Mouse (Mus musculus) embryonic stem cell, embryonic (primary cell): ENCODE measurements around the gene Car9.
"Not testable (repeated sequence)": the region's sequence is repeated elsewhere in the genome, so short reads cannot be mapped to it uniquely, and the experiment has no call there.

ENCODE experiments used
- CTCF ChIA-PET, 4 experiments: fragments of 300-600 bp in 2 of 4; fragments of 350-600 bp in 2 of 4; sonication (Branson Sonifier 250); formaldehyde crosslinking; loops; one replicate each; lab custom pipeline; 2022; ENCODE audit warnings: inconsistent platforms in 2 of 4; lab: Charles Lee
- POLR2A ChIA-PET, 4 experiments: fragments of 300-600 bp in 2 of 4; fragments of 350-600 bp in 2 of 4; sonication (Branson Sonifier 250); formaldehyde crosslinking; loops; one replicate each; lab custom pipeline; 2022; ENCODE audit warnings: antibody characterized with exemption in 4 of 4, inconsistent platforms in 1 of 4; lab: Charles Lee

Gene Car9

GRCm38 (mm10) chr4:43485666-43486065 is 21.1 kb upstream of the Car9 start:
- POLR2A ChIA-PET: not testable (repeated sequence)
- CTCF ChIA-PET: interaction anchor here in 2 of 4 experiments (0.7 to 1.1 kb wide), 3 partner anchors 42 to 53 kb away, joined by 3 to 5 read pairs (median 4); no protein-coding TSS in a partner anchor

DNA sequence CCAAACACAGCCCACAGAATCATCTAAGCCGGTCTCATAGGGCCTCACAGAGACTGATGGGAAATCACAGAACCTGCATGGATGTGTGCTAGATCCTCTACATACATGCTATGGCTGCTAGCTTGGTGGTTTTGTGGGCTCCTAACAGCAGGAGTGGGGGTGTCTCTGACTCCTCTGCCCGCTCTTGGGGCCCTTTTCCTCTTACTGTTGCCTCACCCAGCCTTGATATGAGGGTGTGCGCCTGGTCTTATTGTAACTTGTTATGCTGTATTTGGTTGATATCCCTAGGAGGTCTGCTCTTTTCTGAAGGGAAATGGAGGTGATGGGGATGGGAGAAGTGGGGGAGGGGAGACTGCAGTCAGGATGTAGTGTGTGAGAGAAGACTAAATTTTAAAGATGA is 17.2 kb upstream of the Car9 start:
- CTCF ChIA-PET: interaction anchor here in 2 of 4 experiments (0.9 to 1.1 kb wide), 3 partner anchors 9 to 68 kb away, joined by 3 to 9 read pairs (median 8); partner anchors contain the start of gene Arhgef39 (in 1 of the 2)
- POLR2A ChIA-PET: interaction anchor here in 2 of 4 experiments (0.6 to 1.4 kb wide), 2 partner anchors 69 to 209 kb away, joined by 3 to 5 read pairs; no protein-coding TSS in a partner anchor

- ChIA-PET CTCF (interaction anchor here (0.5 to 1.2 kb wide), 8 partner anchors 11 to 490 kb away, joined by 3 to 9 read pairs (median 4); no protein-coding TSS in a partner anchor), POLR2A (interaction anchor here (0.5 to 2.3 kb wide), 7 partner anchors 8 to 78 kb away, joined by 3 to 8 read pairs (median 4); partner anchors contain the start of gene Arhgef39 (in 1 of the 4))
Observed at GRCm38 (mm10) chr4:43490801-43491200, 16.0 kb upstream of the Car9 start.

GRCm38 (mm10) chr4:43492101-43492820 is 14.5 kb upstream of the Car9 start:
- POLR2A ChIA-PET: interaction anchor here in 3 of 4 experiments (0.5 to 2.5 kb wide), 36 partner anchors 9 to 492 kb away, joined by 3 to 12 read pairs (median 4); partner anchors contain the start of genes Creb3 (in 3 of the 3), Tln1 (in 3 of the 3), Vcp (in 2 of the 3) and Gba2 (in 1 of the 3)

DNA sequence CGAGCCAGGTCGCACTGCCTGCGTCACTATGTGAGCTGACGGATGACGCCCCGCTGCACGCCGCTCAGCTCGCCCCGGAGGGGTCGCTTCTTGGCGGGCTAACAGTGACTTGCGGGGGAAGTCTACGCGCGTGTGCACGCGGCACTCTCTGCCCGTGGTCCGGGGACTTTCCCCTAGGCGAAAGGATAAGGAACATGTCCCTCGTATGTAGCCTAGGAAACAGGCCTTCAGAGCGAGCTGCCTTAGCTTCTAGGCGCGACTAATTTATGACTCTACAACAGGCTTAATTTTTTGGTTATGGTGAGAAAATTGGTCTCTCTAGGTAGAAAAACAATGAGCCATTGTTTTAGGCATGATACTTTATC is 14.0 kb upstream of the Car9 start, which contains the start of gene Ccdc107:
Gene Ccdc107 (plus strand): TSS at position 80 of the 365 bp plus-strand sequence.
- ChIA-PET POLR2A (interaction anchor here in 3 of 4 experiments (0.5 to 2.5 kb wide), 34 partner anchors 9 to 492 kb away, joined by 3 to 12 read pairs (median 4); partner anchors contain the start of genes Creb3 (in 3 of the 3), Tln1 (in 3 of the 3), Vcp (in 2 of the 3) and Gba2 (in 1 of the 3)), CTCF (interaction anchor here (0.5 to 2.3 kb wide), 14 partner anchors 13 to 488 kb away, joined by 3 to 13 read pairs (median 3); partner anchors contain the start of genes Gba2 (in 1 of the 4) and Rgp1 (in 1 of the 4))

More at GRCm38 (mm10) chr4:43492101-43492820, 14.5 kb upstream of the Car9 start:
- CTCF ChIA-PET: interaction anchor here (0.6 to 2.3 kb wide), 13 partner anchors 13 to 445 kb away, joined by 3 to 13 read pairs (median 3); partner anchors contain the start of genes Gba2 (in 1 of the 4) and Rgp1 (in 1 of the 4)

GRCm38 (mm10) chr4:43493186-43493845 is 13.4 kb upstream of the Car9 start:
- CTCF ChIA-PET: interaction anchor here in 3 of 4 experiments (0.5 to 2.3 kb wide), 12 partner anchors 14 to 1035 kb away, joined by 3 to 13 read pairs (median 3); no protein-coding TSS in a partner anchor
- POLR2A ChIA-PET: interaction anchor here in 3 of 4 experiments (0.5 to 2.5 kb wide), 33 partner anchors 8 to 493 kb away, joined by 3 to 12 read pairs (median 4); partner anchors contain the start of genes Creb3 (in 3 of the 3), Tln1 (in 3 of the 3), Vcp (in 2 of the 3) and Gba2 (in 1 of the 3)

DNA sequence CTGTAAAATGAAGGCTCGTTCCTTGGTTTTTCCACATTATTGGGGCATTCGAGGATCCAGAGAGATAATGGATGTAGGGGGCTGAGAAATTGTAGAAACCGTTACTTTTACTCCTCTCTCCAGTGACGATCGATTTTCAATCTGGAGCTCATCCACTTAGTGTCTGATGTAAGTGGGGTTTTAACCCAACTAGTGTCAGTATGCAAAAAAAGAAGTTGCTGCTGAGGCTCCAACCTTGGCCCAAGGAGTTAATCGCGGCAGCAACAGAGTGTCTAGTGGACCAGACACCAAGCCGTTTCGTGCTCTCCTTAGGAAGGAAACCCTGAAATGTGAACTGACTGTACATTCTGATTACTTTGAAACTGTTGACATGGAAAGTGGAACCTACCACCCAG is 12.9 kb upstream of the Car9 start:
- ChIA-PET CTCF (interaction anchor here in 2 of 4 experiments (0.6 to 2.3 kb wide), 4 partner anchors 15 to 1035 kb away, joined by 3 to 13 read pairs (median 7); no protein-coding TSS in a partner anchor), POLR2A (interaction anchor here in 2 of 4 experiments (0.6 to 2.5 kb wide), 12 partner anchors 8 to 69 kb away, joined by 3 to 12 read pairs (median 6); partner anchors contain the start of genes Creb3 (in 2 of the 2), Tln1 (in 2 of the 2) and Sit1 (in 1 of the 2))

- POLR2A ChIA-PET: interaction anchor here in 1 of 4 experiments (0.9 kb wide), 1 partner anchor 12 kb away, joined by 3 read pairs; no protein-coding TSS in a partner anchor
- CTCF ChIA-PET: interaction anchor here in 3 of 4 experiments (0.6 to 1.4 kb wide), 5 partner anchors 17 to 64 kb away, joined by 3 to 5 read pairs (median 3); no protein-coding TSS in a partner anchor
Observed at GRCm38 (mm10) chr4:43496587-43496986, 10.2 kb upstream of the Car9 start.

GRCm38 (mm10) chr4:43497405-43497804 is 9.4 kb upstream of the Car9 start:
- POLR2A ChIA-PET: interaction anchor here in 2 of 4 experiments (0.9 to 2.3 kb wide), 3 partner anchors 11 to 78 kb away, joined by 3 to 5 read pairs (median 3); no protein-coding TSS in a partner anchor
- CTCF ChIA-PET: interaction anchor here in 3 of 4 experiments (0.6 to 3.1 kb wide), 6 partner anchors 18 to 65 kb away, joined by 3 to 22 read pairs (median 4); no protein-coding TSS in a partner anchor

- ChIA-PET CTCF (interaction anchor here (0.6 to 3.1 kb wide), 11 partner anchors 11 to 132 kb away, joined by 3 to 31 read pairs (median 5); partner anchors contain the start of genes Gba2 (in 1 of the 4), Rgp1 (in 1 of the 4) and Tpm2 (in 1 of the 4)), POLR2A (interaction anchor here in 2 of 4 experiments (1.3 to 2.8 kb wide), 7 partner anchors 10 to 77 kb away, joined by 3 to 24 read pairs (median 12); partner anchors contain the start of genes Creb3 (in 1 of the 2), Tln1 (in 1 of the 2) and Tpm2 (in 1 of the 2))
Observed at GRCm38 (mm10) chr4:43497946-43498345, 8.8 kb upstream of the Car9 start.

DNA sequence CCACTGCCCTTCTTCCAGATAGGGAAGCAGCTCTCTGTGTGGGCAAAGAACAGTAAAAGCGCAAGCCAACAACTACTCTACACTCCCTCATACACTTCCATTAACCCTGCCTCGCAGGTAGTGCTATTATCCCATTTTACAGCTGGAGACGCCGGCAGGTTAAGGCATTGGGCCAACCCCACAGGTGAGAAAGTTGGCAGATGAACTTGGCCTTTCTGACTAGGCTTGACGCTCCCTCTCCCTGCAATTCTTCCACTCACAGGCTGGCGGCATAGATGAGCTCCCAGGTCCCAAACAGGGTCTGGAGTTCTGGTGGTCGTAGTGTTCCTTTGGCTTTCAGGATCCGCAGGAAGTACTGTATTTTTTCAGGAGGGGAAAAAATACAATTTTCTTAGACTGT is 7.8 kb upstream of the Car9 start:
- POLR2A ChIA-PET: interaction anchor here (0.6 to 2.8 kb wide), 53 partner anchors 8 to 669 kb away, joined by 3 to 24 read pairs (median 5); partner anchors contain the start of genes Creb3 (in 2 of the 4), Tln1 (in 2 of the 4), Tpm2 (in 2 of the 4) and Cd72 (in 1 of the 4)
- CTCF ChIA-PET: interaction anchor here (0.5 to 3.1 kb wide), 47 partner anchors 9 to 1013 kb away, joined by 3 to 31 read pairs (median 4); partner anchors contain the start of genes Tpm2 (in 3 of the 4), Creb3 (in 2 of the 4), Tln1 (in 2 of the 4) and Gba2 (in 1 of the 4)

DNA sequence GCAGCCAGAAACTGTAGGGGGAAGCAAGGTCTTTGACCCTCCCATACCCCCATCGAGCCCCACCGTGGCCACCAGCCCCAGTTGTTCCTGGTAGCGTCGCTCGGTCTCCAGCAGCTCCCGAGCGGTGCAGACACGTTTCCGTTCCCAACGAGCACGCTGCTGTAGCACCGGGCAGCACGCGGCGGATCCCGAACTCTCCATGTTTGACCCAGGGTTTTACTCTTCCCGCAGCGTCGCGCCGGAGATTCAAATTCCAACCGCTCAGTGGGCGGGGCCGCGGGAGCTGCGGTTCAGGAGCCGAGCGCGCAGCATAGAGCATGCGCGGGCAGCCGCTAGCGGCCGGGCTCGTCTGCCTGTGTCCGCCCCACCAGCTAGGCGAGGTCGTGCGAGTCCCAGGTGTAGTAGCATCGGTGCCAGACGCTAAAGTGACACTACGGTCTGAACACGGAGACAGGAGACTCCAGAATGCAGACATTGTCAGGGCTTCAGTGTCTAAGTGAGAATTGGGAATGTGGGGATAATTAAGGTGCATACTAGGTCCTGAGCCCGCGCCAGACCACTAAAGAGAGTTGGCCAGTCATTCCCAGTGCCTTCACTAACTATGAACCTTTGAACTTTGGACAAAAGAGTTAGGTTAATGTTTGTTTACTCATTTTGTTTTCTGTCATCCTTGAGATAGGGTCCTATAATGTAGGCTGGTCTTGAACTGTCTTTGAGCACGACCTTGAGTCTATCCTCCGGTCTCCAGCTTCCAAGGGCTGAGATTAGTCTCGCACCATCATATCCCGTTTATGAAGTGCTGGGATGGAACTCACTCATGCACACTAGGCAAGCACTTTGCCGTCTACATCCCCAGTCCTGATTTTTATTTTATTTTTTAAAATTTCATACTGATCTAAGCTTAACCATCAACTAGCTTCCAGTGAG is 7.1 kb upstream of the Car9 start, which contains the start of gene Arhgef39:
Gene Arhgef39 (minus strand): TSS at position 289 of the 927 bp plus-strand sequence.
- POLR2A ChIA-PET: interaction anchor here (0.6 to 2.8 kb wide), 51 partner anchors 9 to 668 kb away, joined by 3 to 24 read pairs (median 4); partner anchors contain the start of genes Tpm2 (in 3 of the 4), Creb3 (in 2 of the 4), Tln1 (in 2 of the 4) and Cd72 (in 1 of the 4)
- CTCF ChIA-PET: interaction anchor here (0.5 to 3.1 kb wide), 43 partner anchors 9 to 1012 kb away, joined by 3 to 31 read pairs (median 4); partner anchors contain the start of genes Tpm2 (in 3 of the 4), Creb3 (in 2 of the 4), Tln1 (in 2 of the 4) and Sit1 (in 1 of the 4)

GRCm38 (mm10) chr4:43503041-43503440 is 3.7 kb upstream of the Car9 start:
- CTCF ChIA-PET: interaction anchor here in 1 of 4 experiments (1.6 kb wide), 1 partner anchor 25 kb away, joined by 3 read pairs; no protein-coding TSS in a partner anchor

DNA sequence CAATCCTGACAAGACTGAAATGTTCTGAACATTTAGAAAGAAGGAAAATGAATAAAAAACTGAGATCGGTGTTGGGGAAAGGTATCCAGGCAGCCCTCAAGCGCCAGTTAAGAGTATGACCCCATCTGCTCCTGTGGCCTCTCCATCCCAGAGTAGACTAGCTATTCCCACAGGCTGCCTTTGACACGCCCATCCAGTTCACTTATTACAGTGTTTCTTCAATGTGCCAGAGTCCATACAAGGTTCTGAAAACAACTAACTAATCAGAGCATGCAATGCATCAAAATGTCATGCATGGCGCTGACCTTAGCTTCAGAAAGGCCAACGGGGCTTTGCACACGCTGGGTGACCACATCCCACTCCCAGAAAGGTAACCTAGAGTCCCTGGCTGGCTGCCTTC is 3.3 kb upstream of the Car9 start:
- CTCF ChIA-PET: interaction anchor here in 1 of 4 experiments (1.6 kb wide), 1 partner anchor 24 kb away, joined by 3 read pairs; no protein-coding TSS in a partner anchor
- POLR2A ChIA-PET: no interaction called here

More at GRCm38 (mm10) chr4:43503041-43503440, 3.7 kb upstream of the Car9 start:
- POLR2A ChIA-PET: no interaction called here

- ChIA-PET CTCF (interaction anchor here in 3 of 4 experiments (0.6 to 2.1 kb wide), 3 partner anchors 23 to 25 kb away, joined by 3 to 9 read pairs (median 3); no protein-coding TSS in a partner anchor), POLR2A (interaction anchor here in 1 of 4 experiments (0.8 to 1.5 kb wide), 3 partner anchors 9 to 25 kb away, joined by 3 to 4 read pairs (median 3); no protein-coding TSS in a partner anchor)
Observed at GRCm38 (mm10) chr4:43504269-43504668, 2.5 kb upstream of the Car9 start.
